Mouse (Mus musculus): ENCODE results near the gene Zdhhc5.

DNA sequence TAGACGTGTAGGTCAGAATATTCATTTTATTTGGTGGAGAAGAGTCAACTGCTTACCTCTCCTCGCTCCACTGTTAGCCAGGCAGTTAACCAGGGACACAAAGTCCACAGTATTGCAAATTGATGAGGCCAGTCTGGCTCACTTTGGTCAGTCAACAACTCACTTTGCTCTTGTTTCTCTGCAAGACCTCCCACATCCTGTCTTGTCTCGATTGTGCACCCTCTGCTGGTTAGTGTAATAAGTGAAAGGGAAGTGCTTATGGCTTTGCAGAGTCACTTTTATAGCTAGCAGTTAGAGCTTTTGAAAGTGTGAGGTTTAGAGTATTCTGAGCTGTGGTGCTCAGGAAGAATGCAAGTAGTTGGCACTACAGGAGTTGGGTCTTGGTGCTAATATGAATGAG lies 54.7 kb downstream of the Zdhhc5 start:
- TF ChIP-seq CTCF (IDR thresholded peaks at IDR 0.05; ENCODE audit: insufficient read depth, low read depth, low read length) = no peak
- no peak for TF ChIP-seq POLR2A (IDR thresholded peaks at IDR 0.05; ENCODE audit: insufficient read depth, low read depth, low read length)
